Mouse (Mus musculus) left cerebral cortex, adult 2 months (tissue): ENCODE data around the gene Jag2. TPM values are rescaled to one million over a fixed set of nuclear protein-coding genes. Genes with fewer than 3 reads are reported as not detected.

Source experiments
- DNase-seq, 2 experiments: peaks; one replicate each; pipeline ENCODE4 v3.0.0; 2021 to 2022; ENCODE audit warnings: low spot score in 2 of 2, mixed read lengths in 1 of 2; ENCODE audit errors: extremely low spot score in 1 of 2
- H3K27ac ChIP-seq: fragments of 200-600 bp; 2 replicates; pipeline ENCODE4 v1.8.1; 2022
- H3K4me3 ChIP-seq: fragments of 200-600 bp; 2 replicates; pipeline ENCODE4 v1.8.1; 2022
- CTCF ChIP-seq: fragments of 200-600 bp; IDR thresholded peaks from 2 replicates; pipeline ENCODE4 v1.8.1; 2022; ENCODE audit warnings: antibody characterized with exemption, mild to moderate bottlenecking, moderate library complexity
- intact Hi-C: fragments of 180-260 bp; cut with DNase I; formaldehyde crosslinking; loops from one replicate; pipeline ENCODE4 v1.15.1; 2025
- total RNA-seq, 2 experiments: library from RNA; stranded (reverse); gene quantifications; 2 replicates each; pipeline ENCODE4 v1.2.3; 2021

The Jag2 gene
- total RNA-seq, 2 experiments from 2014 or later = 57.9 to 62.2 TPM

GRCm38 (mm10) chr12:112955800-112956199, 26.2 kb upstream of the Jag2 start:
- H3K4me3 ChIP-seq = no peak overlapping the region
- peak; percentile 89 for TF ChIP-seq CTCF
- intact Hi-C loops = loop anchor here (5.0 kb wide), 2 partner anchors 78 to 122 kb away; no protein-coding TSS in a partner anchor
- no peak overlapping the region for H3K27ac ChIP-seq
- DNase-seq = peak; percentile 70 to 75

GRCm38 (mm10) chr12:112952926-112953565, 23.5 kb upstream of the Jag2 start:
- no peak overlapping the region for H3K4me3 ChIP-seq
- DNase-seq = no peak
- H3K27ac ChIP-seq = peak overlapping the region; percentile 48; the same call in 1 of the 2 replicates
- intact Hi-C loops = no loop called here
- no peak for TF ChIP-seq CTCF

GRCm38 (mm10) chr12:112952433-112952832, 22.9 kb upstream of the Jag2 start:
- H3K4me3 ChIP-seq = no peak overlapping the region
- TF ChIP-seq CTCF = no peak
- intact Hi-C loops = no loop called here
- peak overlapping the region; percentile 48; the same call in 1 of the 2 replicates for H3K27ac ChIP-seq
- no peak for DNase-seq

GRCm38 (mm10) chr12:112951150-112951842, 21.7 kb upstream of the Jag2 start:
- Histone ChIP-seq H3K4me3 (no peak overlapping the region; the same call in 1 of the 2 replicates), H3K27ac (peak overlapping the region; percentile 74)
- DNase-seq = no peak
- intact Hi-C loops = no loop called here
- TF ChIP-seq CTCF = no peak

- intact Hi-C loops = no loop called here
Measured at GRCm38 (mm10) chr12:112950761-112951129, 21.2 kb upstream of the Jag2 start.

GRCm38 (mm10) chr12:112950040-112950760, 20.6 kb upstream of the Jag2 start:
- Histone ChIP-seq H3K4me3 (peak overlapping the region; percentile 58), H3K27ac (peak overlapping the region; percentile 74)
- TF ChIP-seq CTCF = no peak; the same call in none of the 2 replicates
- DNase-seq = peak; percentile 95
- intact Hi-C loops = no loop called here

More at GRCm38 (mm10) chr12:112950761-112951129, 21.2 kb upstream of the Jag2 start:
- Histone ChIP-seq H3K27ac (peak overlapping the region; percentile 74), H3K4me3 (peak overlapping the region; percentile 58)
- no peak for DNase-seq
- TF ChIP-seq CTCF = no peak

- Histone ChIP-seq H3K4me3 (no peak overlapping the region), H3K27ac (no peak overlapping the region)
- TF ChIP-seq CTCF = peak; percentile 66
- intact Hi-C loops = no loop called here
- no peak for DNase-seq
Measured at GRCm38 (mm10) chr12:112947307-112947706, 17.7 kb upstream of the Jag2 start.

GRCm38 (mm10) chr12:112943669-112944068, 14.1 kb upstream of the Jag2 start:
- H3K27ac ChIP-seq = no peak overlapping the region
- no peak for DNase-seq
- H3K4me3 ChIP-seq = no peak overlapping the region
- intact Hi-C loops = no loop called here
- TF ChIP-seq CTCF = no peak

GRCm38 (mm10) chr12:112941776-112942713, 12.5 kb upstream of the Jag2 start, which contains the start of gene Nudt14:
Gene Nudt14 (minus strand): TSS chr12:112942124.
- peak within 1 kb of the TSS; percentile 86 for H3K4me3 ChIP-seq
- TF ChIP-seq CTCF = no peak
- intact Hi-C loops = no loop called here
- DNase-seq = peak; percentile 60 to 66
- peak within 1 kb of the TSS; percentile 94 for H3K27ac ChIP-seq

- intact Hi-C loops = no loop called here
- DNase-seq = no peak
- TF ChIP-seq CTCF = no peak
- Histone ChIP-seq H3K27ac (peak overlapping the region; percentile 94), H3K4me3 (peak overlapping the region; percentile 86)
Measured at GRCm38 (mm10) chr12:112941156-112941775, 11.7 kb upstream of the Jag2 start.
